Mouse (Mus musculus) gastrocnemius, adult 8-10 months (tissue): ENCODE data around the gene Clec1a. TPM values are rescaled to one million over a fixed set of nuclear protein-coding genes. Genes with fewer than 3 reads are reported as not detected.
A peak's percentile ranks its signal among the peaks of the same experiment; 100 is the strongest.
"Not testable (repeated sequence)": the region's sequence is repeated elsewhere in the genome, so short reads cannot be mapped to it uniquely, and the experiment has no call there.

ENCODE experiments used
- DNase-seq, 2 experiments: peaks; one replicate each; pipeline ENCODE4 v3.0.0; 2022; ENCODE audit warnings: low spot score in 2 of 2
- total RNA-seq, 4 experiments: library from RNA; stranded (reverse); gene quantifications; 2 replicates each; pipeline ENCODE4 v1.2.4; 2022

Gene Clec1a
- 1 to 10 TPM; 1.5 to 4.4 (median 2.0) TPM for total RNA-seq

GRCm38 (mm10) chr6:129451411-129452039, at the start of gene Clec1a:
Gene Clec1a (minus strand): TSS chr6:129452000.
- peak; percentile 11 to 19 for DNase-seq

- not testable (repeated sequence) for DNase-seq
Measured at GRCm38 (mm10) chr6:129499516-129499915, 47.7 kb upstream of the Clec1a start.

GRCm38 (mm10) chr6:129497345-129498218, 45.8 kb upstream of the Clec1a start:
- DNase-seq = no peak

GRCm38 (mm10) chr6:129494924-129495323, 43.1 kb upstream of the Clec1a start:
- no peak for DNase-seq

DNA sequence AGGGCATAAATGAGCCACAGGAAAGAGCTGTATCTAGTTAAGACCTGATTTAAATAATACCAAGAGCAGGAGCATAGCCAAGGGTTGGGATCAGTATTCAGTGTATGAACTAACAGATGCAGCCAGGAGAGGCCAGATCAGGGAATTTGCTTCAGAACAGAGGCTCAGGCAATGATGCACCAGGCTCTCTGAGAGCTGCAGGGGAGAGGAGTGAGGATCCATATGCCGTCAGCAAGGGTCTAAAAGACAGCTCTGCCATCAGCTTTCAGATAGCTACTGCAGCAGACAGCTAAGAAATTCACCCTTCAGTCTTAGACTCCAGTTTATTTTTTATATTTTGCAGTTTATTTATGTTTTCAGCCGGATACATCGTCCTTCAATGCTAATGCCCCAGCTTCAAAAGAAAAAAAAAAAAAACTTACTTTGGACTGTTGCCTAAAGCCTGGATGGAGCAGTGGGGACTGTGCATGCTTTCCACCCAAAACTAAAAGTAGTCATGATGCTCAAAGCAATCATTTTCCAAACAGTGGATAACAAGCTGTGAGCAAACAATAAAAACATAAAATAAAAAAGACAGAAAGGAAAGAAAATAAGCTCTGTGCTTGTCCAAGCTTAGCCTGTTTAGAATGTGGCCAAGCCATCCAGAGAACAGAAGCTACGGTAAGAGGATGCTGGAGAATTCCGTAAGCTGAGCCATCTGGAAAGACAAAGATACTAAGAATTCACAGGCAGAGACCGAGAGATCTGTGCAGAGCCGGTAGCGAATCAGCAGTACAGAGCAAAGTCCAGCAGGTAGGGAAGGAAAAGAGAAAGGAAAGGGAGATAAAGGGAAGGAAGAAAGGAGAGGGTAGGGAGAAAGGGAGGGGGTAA, 28.5 kb upstream of the Clec1a start:
- DNase-seq = no peak

GRCm38 (mm10) chr6:129476404-129477126, 24.8 kb upstream of the Clec1a start:
- DNase-seq = no peak

DNA sequence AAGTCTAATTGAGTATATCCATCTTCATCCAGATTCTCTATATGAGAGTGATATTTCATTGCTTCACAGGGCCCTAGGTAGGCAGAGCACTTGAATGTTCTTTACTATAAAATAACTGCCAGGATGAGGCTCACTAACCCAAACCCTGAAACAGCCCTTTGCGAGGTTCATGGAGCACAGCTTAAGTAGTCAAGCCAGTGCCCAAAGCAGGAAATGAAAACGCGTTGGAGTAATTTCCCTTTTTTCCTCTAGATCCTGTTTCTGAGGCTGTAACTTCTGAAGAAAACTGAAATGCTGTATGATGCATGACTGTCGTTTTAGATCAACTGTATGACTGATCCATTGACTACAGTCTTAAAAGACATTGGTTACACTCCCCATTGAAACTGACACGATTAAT, 20.8 kb upstream of the Clec1a start:
- no peak for DNase-seq

- no peak for DNase-seq
Measured at GRCm38 (mm10) chr6:129471386-129471785, 19.6 kb upstream of the Clec1a start.

- DNase-seq = no peak
Measured at GRCm38 (mm10) chr6:129449743-129450142, 2.1 kb downstream of the Clec1a start.

GRCm38 (mm10) chr6:129438033-129438432, 13.8 kb downstream of the Clec1a start:
- no peak for DNase-seq

GRCm38 (mm10) chr6:129436025-129436424, 15.8 kb downstream of the Clec1a start:
- no peak for DNase-seq

DNA sequence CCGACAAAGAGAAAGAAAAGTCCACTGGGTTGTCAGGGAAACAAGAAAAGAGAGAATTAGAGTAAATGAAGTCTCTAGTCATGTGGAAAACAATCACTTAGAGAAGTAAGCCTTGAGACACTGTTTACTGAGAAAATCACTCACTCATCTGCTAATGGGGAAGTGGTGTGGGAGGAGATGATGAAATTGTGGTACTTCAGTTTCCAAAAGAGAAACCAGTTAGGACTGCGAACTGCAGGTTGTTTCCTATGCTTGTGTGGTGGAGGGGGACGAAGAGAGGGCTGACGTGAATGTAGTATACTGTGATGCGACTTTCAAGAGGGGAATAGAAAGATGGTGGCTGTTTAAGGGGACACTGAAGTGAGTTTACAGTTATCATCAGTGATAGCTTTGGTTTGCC, 17.6 kb downstream of the Clec1a start:
- DNase-seq = no peak

DNA sequence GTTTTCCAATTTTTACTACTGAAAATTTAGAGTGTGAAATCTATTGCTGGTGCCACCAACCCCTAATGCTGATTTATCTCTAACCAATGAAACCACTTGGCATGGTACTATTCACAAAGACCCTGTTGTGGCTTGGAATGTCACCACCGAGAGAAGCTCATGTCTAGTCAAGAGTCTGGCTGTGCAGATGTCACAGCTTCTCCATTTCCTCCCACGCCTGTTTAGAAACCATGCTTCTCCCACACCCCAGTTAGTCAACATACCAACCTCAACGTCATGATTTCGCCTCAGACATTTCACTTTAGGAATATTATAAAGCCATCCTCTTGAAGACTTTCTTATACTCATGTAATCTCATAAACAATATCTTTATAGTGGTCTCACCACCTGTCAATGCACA, 24.5 kb downstream of the Clec1a start:
- no peak for DNase-seq

DNA sequence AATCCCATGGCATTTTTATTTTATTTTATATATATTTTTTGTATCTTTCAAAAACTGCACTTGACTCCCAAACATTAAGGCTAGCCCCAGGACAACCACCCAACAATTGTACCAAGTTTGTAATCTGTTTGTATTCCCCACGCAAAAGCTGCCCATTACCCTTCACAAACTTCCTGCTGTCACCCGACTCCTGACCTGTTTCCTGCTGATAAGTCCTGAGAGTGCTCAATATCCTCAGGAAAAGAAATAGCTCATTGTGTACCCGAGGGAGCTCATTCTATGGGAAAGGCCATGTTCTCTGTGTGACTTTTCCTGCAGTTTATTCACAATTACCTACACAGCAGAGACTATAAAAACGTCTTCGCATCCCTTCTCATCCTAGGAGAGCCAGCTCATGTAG, 26.0 kb downstream of the Clec1a start:
- no peak for DNase-seq

DNA sequence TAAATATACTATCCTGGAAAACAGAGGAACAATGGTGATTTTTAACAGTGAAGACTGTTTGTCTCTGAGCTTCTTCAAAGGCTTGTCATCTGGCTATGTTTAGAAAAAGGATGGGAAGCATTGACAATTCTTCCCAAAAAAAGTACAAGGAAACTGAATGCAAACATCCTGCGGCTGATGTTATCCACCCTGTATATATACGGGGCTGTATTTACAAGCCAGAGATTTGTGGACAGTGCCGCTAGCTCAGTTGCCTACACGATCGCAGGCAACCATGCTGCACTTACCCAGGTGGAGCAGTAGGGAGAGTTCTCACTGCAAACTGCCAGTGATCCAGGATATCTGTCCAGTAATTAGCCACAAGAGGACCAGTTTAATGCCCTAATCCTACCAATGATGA, 26.6 kb downstream of the Clec1a start:
- DNase-seq = no peak

GRCm38 (mm10) chr6:129423734-129424072, 28.1 kb downstream of the Clec1a start:
- DNase-seq = peak; percentile 65 to 72

DNA sequence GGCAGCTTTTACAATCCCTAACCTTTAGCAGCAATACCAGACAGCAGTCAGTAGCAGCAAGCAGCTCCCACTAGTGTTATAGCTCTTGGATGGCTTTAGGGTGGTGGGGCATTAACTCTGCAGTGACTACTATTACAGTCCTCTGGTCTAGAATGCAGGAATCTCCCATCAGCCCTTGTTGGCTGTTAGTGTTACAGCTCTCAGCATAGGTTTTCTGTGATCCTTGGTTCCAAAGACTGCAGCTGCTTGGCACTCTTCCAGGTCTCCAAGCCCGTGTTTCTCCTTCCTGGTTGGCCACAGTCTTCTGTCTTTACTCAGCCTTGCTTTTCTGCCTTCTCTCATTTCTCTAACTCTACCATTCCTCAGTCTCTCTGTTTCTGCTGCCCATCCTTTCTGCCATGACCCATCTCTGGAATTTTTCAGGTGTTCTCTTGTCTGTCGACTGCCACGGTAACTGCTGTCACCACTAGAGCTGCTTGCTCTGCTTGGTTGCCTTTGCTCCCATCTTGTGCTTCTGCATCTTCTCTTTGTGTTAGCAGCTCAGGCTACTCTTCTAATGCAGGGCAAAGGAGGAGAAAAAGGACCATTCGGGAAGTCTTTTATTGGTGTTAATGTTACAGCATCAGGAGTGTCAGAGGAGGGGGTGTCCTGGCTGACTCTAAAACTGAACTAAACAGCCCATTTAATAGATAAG, 28.6 kb downstream of the Clec1a start:
- no peak for DNase-seq

GRCm38 (mm10) chr6:129422311-129422710, 29.5 kb downstream of the Clec1a start:
- DNase-seq = no peak

DNA sequence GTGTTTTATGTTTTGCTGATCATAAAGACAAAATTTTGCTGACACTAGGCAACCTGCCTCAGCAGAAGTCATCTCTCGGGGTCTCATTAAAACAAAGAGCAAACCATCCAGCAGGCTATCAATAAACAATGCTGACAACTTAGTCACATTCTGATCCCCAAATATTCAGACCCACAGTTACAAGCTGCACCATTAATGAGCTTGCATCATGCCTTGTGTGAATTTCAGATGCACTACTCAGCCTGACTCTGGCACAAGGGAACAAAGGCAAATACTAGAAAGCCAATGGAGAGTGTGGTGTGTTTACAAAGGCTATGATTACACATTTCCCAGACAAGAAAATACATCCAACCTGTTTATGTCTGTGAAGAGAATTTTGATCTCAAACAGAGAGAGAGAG, 37.6 kb downstream of the Clec1a start:
- no peak for DNase-seq

DNA sequence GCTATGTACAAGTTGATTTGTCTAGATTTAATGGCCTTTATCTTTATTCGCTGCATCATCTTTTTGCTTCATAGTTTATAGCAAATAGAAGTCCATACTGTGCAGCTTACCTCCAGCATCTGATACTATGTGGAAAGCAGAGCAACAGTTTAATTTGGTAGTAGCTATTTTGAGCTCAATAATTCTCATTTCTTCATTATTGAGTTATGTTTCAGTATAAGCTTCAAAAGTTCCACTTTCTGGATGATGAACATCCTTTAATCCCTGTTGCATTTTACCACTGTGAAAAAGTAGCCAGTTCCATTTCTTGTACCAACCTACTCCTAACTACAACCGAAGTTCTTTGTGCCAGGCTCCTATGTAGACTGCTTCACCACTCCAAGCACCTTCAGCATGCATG, 43.2 kb downstream of the Clec1a start, which contains the start of gene Clec9a:
TSS of gene Clec9a (plus strand) at position 301 of the 400 bp plus-strand sequence.
- no peak for DNase-seq

DNA sequence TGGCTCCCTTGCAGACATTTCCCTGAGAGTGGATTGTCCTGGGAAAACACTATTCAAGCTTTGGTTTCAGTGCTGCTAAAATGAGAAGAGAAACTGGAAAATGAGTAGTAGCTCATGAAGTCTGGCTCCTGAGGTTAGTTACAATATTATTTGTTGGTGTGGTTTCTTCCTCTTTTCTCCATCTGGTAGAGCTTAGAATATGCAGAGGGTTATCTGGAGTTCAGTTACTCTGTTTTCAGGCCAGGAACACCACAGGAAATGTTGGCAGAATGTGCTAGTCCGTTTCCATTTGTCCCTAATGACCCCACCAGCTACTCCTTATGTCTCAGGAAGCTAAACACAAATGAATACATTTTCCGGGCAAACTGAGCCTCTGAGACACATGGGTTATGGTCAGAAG, 44.5 kb downstream of the Clec1a start:
- DNase-seq = no peak
